Mouse (Mus musculus) right cerebral cortex, postnatal 36 days (tissue): ENCODE measurements around the gene Spag17.
"Not testable (repeated sequence)": the region's sequence is repeated elsewhere in the genome, so short reads cannot be mapped to it uniquely, and the experiment has no call there.

Experiments used
- DNase-seq, 2 experiments: peaks; one replicate each; pipeline ENCODE4 v3.0.0; 2022; ENCODE audit warnings: low spot score in 2 of 2, mixed read lengths in 1 of 2

Gene Spag17

DNA sequence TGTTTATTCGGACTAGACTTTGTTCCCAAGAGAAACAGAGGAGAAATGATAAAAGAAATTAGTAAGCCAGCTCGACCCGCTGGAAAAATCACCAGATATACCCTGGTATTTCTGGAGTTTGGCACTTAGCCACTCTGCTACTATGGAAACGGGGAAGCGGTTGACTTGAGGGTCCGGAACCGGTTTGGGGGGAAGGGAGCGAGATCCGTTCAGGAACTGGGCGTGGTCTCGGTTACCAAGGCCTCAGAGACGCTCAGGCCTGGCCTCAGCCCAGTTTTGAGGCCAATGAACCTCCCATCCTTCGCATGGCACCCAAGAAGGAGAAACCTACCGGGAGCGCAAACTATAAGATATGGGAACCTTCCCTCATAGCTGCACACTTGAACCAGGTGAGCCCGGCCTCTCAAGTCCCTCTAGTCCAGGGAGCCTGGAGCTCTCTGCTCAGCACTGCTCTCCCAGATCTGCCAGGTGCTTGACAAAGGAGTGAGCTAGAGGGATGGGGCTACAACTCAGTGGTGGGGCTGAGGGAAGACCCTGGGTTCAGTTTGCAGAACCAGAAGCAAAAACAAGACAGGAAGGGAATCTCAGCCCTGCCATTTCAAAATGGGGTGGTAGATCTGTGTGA is at the start of gene Spag17:
Gene Spag17 (plus strand): TSS at position 220 of the 625 bp plus-strand sequence.
- no peak for DNase-seq

DNA sequence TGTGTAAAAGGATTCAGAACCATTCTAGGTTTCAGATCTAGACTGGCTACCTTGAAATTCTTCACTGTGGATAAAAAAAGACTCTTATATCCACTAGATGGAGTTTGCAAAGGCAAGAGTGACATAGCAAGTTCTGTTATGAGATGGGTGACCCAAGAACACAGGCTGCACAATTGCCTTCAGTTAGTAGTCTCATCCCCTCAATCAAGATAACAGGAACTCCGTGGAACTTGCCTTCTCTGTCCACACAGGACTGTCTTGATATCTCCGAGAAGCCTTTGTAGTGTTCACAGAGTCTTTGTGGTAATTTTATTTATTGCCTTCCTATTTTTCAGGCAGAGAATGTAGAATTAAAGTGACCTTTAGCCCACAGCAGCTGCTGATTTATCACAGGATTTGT is 42.9 kb upstream of the Spag17 start:
- no peak for DNase-seq

DNA sequence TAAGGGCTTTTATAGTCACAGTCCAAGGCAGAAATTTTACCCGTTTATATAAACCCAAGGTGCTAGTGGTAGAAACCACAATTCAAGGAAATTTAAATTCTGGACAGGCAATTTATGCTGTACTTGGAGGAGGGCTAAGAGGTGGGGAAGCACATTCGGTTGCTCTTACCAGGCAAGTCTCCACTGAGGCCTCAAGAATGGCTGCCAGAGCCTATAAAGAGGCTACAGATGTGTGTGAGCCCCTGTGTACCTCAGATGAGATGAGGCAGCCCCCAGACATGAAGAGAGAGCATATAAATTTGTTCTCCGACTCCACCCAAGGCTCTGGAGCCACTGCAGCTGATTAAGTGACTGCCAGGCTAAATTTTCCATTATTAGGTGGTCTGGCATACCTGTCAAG is 42.4 kb upstream of the Spag17 start:
- no peak for DNase-seq

DNA sequence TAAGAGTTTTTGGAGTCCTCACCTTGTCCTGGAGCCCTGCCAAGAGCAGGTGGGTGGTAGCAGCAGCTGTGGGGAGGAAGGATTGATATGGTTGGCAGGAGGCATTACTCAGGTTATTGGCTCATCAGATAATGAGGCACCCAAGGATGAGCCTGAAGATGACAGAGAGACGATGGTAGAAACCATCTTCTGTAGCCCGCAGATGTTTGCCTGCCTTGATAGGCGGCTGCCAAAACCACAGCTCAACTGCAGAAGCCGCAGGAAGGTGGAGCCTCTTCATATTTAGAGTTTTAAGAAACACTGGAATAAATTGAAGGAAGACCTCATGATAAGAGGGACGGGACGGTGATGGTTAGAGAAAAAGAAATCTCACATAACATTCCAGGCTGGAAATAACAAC is 42.0 kb upstream of the Spag17 start:
- DNase-seq: no peak

DNA sequence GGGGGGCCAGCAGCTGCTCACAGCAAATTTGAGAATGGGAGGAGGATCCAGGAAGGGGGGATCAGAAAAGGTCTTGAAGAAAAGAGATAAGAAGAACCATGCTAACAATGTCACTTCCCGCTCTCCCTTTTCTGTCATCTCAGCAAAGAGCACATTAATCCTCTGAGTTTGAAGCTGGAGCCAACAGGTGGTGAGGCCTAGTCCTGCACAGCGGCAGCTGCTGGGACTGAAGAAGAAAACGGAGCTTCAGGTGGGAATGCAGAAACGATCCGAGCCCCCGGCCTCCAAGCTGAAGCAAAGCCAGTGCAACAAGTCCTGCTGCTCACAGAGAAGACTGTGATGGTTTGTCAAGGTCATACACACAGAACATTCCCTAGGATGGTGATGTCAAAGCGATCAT is 34.3 kb upstream of the Spag17 start:
- DNase-seq: no peak

DNA sequence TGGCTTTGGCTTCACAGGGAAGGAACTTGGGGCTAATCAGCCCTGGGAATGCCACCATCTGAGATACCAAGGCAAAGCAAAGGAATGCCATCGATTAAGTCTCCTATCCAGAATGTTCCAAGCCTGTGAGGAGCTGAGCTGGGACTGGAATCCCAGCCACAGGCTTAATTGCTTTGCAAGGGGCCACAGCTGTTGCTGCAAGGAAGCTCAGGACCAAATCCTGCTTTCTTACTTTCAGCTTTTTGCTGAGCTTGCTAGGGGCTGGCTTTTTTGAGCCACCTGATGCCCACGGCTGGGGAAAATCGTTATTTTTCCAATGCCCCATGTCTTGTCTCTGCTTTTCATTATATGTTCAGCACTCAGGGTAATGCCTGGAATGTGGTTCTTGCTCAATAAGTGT is 30.6 kb upstream of the Spag17 start:
- no peak for DNase-seq

DNA sequence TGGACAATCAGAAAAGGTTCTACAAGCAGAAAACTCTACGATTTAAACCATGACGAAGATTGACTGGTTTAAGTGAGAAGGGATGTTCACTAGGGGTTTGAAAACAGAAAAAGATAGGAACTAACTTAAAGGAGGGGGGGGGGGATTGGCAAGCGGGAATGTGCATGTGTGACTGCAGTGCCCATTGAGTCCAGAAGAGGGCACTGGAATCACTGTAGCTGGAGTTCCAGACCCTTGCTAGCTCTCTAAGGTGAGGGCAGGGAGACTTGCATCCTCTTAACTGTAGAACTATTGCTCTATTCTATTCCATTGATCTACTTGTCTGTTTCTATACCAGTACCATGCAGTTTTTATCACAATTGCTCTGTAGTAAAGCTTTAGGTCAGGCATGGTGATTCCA is 26.3 kb upstream of the Spag17 start:
- no peak for DNase-seq

DNA sequence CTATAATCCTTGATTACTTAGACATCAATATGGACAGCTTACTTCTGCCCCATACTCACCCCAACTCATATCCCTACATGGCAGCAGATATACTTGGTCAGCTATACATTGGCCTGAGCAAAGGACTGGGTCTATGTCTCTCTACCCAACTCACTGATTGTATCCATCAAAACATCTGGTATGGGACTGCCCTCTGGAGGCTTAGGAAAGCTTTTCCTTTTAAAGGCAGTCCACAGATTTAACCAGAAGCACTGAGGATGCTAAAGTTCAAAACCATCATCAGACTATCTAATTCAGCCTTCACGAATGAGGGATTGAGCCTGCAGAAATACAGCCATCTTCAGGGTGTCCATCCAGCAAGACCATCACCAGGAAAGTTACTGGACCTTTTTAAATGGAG is 20.5 kb upstream of the Spag17 start:
- DNase-seq: no peak

DNA sequence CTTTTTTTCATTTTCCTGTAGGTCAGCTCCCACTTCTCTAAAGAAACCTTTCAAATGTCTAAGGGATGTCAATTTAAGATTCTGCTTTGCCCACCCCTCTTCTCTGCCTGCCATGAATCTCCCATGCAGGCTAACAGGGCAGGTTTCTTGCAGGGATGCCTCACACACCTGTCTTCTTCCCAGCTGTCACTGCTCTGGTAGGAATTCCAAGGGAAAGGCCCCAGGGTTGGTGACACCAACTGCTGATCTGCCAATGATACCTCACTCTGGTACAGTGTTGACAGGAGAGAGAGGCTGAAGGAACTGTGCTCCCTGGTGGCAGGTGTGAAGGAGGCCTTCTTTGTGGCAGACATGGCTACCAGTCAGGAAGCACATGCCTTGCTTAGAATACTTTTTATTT is 10.1 kb upstream of the Spag17 start:
- DNase-seq: no peak

DNA sequence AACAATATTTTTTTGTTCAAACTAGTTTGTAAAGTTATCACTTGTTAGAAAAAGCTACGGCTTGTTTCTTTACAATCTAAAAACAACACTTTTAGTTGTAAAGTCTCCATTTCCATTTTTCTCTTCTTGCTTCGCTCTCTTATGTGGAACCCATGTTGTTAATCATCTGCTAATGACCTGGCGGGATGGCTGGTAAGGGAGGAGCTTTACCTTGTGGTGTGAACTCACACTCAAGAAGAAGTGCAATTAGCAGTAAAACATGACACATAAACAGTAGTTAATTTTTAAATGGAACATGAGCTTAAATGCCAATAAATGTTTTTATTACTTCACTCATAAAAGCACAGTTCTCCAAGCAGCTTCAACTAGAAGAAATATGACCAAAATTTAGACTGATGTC is 3.7 kb upstream of the Spag17 start:
- DNase-seq: no peak

DNA sequence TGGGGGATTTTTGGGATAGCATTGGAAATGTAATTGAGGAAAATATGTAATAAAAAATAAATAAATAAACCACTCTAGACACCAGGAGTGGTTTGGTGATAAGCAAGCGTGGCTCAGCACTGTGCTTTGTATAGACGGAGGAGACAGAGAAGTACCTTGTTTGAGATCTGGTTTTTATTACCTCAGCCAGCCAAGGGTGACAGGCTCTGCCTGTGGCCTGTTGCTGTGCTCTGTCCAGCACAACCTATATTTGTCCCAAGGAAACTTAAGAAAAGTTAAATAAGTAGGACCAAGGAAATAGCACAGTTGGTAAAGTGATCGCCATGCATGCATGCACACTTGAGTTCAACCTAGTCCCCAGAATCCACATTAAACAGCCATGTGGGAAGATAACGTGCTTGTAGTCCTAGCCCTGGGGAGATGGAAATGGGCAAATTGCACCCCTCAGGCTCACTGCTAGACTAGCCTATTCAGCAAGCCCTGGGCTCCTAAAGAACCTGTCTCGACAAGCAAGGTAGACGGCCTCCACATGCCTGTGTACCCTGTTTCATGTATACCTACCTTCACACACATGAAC is 1.1 kb upstream of the Spag17 start:
- DNase-seq: no peak

DNA sequence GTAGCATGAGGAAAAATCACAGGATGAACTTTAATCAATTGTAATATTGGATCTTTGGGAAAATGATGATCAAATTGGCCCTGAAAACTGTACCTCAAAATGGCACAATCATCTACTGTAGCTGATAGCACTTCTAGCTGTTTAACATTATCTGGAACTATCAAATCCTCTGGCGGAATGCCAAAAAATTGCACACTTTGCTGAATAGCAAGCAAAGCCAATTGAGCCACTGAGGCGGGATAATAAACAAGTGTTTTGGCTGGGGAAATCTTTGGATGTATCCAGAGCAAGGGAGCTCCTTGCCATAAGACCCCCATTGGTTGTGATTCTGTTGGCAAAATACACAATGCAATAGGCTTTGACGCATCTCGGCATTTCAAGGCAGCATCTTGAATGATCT is 9.5 kb downstream of the Spag17 start:
- DNase-seq: not testable (repeated sequence)

DNA sequence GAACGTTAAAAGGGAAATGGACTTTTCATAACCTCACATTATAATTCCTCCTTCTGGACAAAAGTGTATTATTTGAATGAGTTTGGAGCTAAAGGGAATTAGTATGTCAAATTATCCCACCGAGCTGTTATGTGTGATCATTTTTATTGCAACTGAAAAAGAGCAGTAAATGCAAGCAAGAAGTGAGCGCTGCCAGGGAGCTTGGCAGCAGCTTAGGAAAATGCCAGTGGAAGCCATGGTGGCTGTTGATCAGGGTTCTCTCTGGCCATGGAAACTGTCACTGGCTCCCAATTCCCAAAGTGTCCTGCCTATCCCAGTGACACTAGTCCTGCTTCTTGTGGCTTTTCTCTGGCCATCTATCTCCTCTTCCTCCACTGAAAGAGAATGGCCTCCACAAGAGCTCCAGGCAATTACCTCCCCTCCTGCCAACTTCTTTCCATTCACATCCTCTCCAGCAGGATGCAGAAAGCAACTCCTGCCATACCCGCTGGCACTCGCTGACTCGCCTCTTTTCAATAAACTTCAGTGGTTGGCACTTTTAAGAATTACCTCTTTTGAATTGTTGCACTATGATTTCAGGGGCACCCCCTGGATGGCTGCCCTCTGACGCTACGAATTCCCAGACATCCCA is 28.7 kb downstream of the Spag17 start:
- no peak for DNase-seq

DNA sequence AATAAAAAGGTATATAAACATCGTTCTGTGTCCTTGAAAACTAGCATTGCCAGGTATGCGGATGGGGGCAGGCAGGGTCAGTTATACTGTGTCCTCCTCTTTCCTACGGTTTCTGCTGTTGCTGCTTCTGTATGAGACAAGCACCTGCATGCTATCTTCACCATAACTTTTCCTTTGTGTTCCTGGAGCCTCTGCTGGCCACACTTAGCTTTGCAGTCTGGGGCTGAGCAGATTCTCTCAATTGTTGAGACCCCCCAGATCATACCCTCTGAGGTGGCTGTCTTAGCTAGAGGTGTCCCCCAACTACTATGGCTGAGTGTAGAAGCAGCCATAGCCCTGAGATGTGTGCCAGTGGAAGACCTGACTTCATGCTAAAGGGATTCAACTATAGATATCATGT is 37.7 kb downstream of the Spag17 start:
- no peak for DNase-seq

DNA sequence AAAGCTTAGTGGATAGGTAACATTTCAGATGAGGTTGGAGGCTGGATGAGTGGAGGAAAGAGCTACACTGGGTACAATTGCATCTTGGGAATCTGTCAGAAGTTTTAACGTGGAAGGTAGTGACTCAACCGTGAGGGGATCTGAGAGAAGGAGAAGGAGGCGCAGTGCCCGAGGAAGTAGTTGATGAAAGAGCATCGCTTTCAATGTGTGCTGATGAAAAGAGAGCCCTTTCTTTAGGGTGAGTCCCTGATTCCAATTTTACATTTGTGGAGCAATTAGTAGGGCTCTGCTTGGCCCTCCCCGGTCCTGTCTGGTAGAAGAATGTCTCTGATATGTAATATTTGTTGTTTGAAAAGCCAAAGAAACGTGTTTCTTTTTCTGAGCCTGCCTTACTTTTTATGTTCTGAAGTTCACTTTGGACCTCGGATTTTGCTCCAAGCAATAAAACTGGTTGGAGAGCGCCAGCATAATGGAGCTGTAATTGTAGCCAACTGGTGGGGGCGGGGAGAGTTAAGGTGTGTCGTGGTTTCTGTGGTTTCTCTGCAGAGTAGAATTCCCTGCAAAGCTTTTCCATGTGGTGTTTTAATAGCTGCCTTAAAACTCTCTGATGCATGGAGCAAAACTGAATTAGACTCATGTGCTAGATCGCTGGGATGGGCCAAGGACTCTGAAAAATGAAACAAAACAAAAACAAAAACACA is 45.9 kb downstream of the Spag17 start:
- DNase-seq: no peak

DNA sequence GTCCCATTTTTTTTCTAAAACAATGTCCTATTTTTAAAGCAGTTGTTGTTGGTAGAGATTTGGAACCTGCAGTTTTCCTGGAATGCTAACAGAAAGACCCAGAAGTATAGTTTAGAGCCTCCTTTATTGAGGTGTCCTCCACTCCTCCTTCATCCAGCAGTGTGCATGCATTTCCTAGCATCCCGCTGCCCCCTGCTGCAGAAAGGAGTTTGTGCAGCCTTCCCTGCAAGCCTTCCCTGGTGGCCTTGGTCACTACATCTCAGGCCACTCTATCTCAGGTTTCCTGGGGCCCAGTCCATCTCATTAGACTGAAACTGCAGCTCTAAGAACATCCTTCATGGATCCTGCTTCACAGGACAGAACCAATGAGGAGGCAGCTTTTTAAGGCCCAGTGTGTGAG is 51.0 kb downstream of the Spag17 start:
- no peak for DNase-seq

DNA sequence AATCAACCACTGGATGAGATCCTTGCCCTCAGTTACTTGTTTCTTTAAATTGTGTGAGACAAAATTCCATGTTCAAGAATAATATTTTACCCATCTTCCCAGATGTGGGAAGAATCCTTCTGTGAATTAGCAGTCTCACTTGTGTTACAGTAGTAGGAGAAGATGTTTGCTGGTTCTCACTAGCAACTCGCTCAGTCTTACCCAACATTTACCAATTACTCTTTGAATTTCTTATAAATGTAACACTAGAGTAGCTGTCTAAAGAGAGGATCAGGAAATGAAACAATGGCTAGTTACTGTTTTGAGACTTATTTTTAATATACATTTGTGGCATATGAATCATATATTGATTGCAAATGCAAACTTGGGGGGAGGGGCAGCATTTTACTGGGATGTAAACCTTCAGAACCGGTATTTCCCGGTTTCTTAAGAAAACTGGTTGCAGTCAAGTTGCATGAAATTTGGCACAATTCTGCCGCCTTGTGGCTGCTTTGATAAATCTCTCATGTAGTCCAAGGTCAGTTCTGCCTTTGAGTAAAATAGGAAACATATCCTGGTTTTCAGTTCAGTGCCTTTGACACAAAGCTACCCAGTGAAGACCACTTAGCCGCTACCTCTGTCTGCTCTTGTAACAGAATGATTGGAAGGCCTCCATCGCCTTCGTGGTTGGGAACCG is 53.5 kb downstream of the Spag17 start:
- peak; percentile 31 to 42 for DNase-seq

DNA sequence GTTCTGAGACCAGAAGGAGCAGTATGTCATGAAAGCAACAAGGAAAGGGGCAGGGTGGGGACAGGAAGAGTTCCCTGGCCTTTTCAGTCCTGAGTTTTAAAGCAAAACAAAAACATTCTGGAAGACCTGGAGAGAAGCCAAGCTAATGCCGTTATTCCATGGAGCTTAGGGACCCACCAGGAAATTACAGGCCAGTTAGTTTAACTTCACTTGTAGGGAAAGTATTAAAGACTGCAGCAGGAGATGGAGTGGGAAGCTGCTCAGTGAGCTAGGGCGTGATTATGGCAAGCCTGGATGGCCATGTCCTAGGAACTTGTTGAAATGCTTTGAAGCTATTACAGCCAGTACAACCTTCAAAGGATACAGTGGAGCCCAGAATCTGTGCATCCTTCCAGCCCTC is 60.0 kb downstream of the Spag17 start:
- DNase-seq: no peak

DNA sequence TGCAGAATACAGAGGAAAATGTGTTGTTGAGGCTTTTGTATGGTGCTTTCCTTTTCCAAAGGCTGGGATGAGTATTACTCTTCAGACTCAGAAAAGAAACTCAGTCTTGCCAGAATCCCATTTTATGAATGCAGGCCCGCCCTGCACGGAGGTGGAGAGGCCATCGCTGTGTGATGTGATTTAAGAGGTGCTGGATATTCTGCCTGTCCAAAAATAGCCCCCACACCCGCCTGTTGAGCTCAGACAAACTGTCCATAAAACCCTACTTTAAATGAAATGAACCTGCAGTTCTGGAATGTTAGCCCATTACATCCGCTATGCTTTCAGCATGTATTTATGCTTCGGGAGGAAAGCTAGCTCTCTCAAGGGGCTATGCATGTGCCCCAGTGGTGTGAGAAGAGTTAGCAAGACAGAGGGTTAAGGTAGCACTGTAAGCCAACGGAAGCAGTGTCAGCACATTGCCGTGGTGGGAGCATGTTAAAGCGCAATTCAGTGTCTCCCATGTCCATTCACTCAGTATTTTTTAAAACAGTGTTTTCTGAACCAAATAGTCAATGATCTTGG is 68.9 kb downstream of the Spag17 start:
- no peak for DNase-seq

DNA sequence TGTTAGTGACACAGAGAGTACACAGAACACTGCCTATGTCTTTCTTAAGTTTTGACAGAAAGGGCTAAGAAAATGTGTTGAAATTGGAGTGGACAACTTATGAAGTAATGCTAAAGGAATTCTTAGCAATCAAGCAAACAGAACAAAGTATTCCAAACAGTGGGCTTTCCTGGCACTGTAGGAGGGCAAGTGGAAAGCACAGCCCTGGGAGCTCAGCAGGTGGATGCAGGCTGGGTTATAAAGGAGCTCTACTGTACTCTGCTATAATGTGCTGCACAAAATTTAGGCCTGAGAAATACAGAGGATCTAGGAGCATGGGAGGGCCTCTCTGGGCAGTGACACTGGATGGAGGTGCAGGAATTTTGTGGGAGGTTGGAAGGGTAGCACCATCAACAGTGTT is 71.3 kb downstream of the Spag17 start:
- no peak for DNase-seq

DNA sequence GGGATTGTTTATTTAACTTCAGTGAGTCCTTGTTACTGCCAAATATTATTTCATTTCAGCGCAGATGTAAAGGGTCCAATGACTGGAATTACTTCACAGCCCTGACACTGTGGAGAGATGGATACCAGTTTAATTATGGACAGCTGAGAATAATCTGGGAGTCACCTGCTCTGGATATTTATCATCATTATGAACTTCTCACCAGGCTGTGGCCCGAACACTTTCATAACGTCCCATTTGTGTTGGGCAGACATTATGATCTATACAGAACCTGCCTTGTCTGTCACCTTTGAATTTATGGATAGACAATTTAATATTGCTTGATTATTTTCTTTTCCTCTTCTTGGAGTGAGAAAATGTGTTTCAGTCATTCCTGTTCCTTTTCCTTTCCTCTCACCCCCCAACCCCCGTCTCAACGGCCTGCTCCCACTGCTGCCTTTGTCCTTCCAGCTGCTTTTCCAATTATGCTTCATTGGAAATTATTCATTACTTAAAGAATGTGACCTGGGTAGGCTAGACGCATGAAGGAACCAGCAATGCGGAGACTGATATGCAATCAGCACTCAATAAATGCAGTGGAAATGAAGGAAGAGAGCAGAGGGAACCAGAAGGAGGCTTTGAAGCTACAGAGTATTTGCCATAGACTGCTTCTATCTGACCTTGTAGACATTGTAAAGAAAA is 74.7 kb downstream of the Spag17 start:
- no peak for DNase-seq

DNA sequence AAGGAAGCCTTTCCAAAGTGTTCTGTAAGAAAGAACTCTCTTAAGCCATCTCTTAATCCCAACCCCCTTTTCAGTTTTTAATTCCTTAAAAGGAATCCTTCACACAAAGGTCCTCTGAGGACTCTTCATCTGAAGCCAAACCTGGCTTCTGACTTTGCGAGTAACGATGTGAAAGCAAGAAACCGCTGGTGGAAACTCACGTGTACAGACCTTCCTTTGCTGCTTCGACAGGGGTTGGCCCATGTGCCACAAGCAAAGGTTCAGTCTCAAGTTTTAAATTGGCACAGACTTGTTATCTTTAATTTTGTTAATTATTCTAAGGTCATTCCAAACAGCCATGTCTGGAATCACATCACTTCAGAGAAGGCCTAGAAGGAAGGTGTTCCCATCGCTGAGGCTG is 79.1 kb downstream of the Spag17 start:
- DNase-seq: no peak
